Mouse (Mus musculus): Measurements from ENCODE around the gene Mxd4.

Gene Mxd4

GRCm38 (mm10) chr5:34187601-34188316, at the start of gene Mxd4:
TSS of gene Mxd4 (minus strand) at chr5:34187720.
- DNase-seq (ENCODE audit: low read depth): peak; percentile 99

- DNase-seq (ENCODE audit: low read depth): peak; percentile 76
These were observed 48.4 kb upstream of the Mxd4 start for GRCm38 (mm10) chr5:34235898-34236420.

GRCm38 (mm10) chr5:34235056-34235455, 47.5 kb upstream of the Mxd4 start:
- no peak for DNase-seq (ENCODE audit: low read depth)

- no peak for DNase-seq (ENCODE audit: low read depth)
These were observed 45.6 kb upstream of the Mxd4 start for GRCm38 (mm10) chr5:34233221-34233515.

- DNase-seq (ENCODE audit: low read depth): no peak
These were observed 45.1 kb upstream of the Mxd4 start for GRCm38 (mm10) chr5:34232481-34233220.

GRCm38 (mm10) chr5:34231901-34232300, 44.4 kb upstream of the Mxd4 start:
- no peak for DNase-seq (ENCODE audit: low read depth)

GRCm38 (mm10) chr5:34230599-34231485, 43.3 kb upstream of the Mxd4 start:
- no peak for DNase-seq (ENCODE audit: low read depth)

- DNase-seq (ENCODE audit: low read depth): no peak
These were observed 42.0 kb upstream of the Mxd4 start for GRCm38 (mm10) chr5:34229503-34229902.

- no peak for DNase-seq (ENCODE audit: low read depth)
These were observed 38.0 kb upstream of the Mxd4 start for GRCm38 (mm10) chr5:34225516-34225915.

GRCm38 (mm10) chr5:34224515-34224914, 37.0 kb upstream of the Mxd4 start:
- DNase-seq (ENCODE audit: low read depth): no peak

- no peak for DNase-seq (ENCODE audit: low read depth)
These were observed 32.5 kb upstream of the Mxd4 start for GRCm38 (mm10) chr5:34220001-34220400.

GRCm38 (mm10) chr5:34218672-34219071, 31.2 kb upstream of the Mxd4 start:
- no peak for DNase-seq (ENCODE audit: low read depth)

GRCm38 (mm10) chr5:34217756-34218155, 30.2 kb upstream of the Mxd4 start:
- no peak for DNase-seq (ENCODE audit: low read depth)

- no peak for DNase-seq (ENCODE audit: low read depth)
These were observed 28.5 kb upstream of the Mxd4 start for GRCm38 (mm10) chr5:34216025-34216424.

GRCm38 (mm10) chr5:34213659-34214058, 26.1 kb upstream of the Mxd4 start:
- DNase-seq (ENCODE audit: low read depth): no peak

GRCm38 (mm10) chr5:34210279-34210678, 22.8 kb upstream of the Mxd4 start:
- DNase-seq (ENCODE audit: low read depth): peak; percentile 90

- no peak for DNase-seq (ENCODE audit: low read depth)
These were observed 20.0 kb upstream of the Mxd4 start for GRCm38 (mm10) chr5:34207503-34207902.

- DNase-seq (ENCODE audit: low read depth): no peak
These were observed 18.3 kb upstream of the Mxd4 start for GRCm38 (mm10) chr5:34205788-34206187.

- DNase-seq (ENCODE audit: low read depth): no peak
These were observed 17.4 kb upstream of the Mxd4 start for GRCm38 (mm10) chr5:34204911-34205310.

GRCm38 (mm10) chr5:34202006-34202405, 14.5 kb upstream of the Mxd4 start:
- peak; percentile 17 for DNase-seq (ENCODE audit: low read depth)

- peak; percentile 18 for DNase-seq (ENCODE audit: low read depth)
These were observed 13.9 kb upstream of the Mxd4 start for GRCm38 (mm10) chr5:34201396-34201795.

- no peak for DNase-seq (ENCODE audit: low read depth)
These were observed 11.1 kb upstream of the Mxd4 start for GRCm38 (mm10) chr5:34198615-34199014.
